In genomic region chr13:102728035-102728434, GRCm38 (mm10) we compare ENCODE assay signal across 26 mouse cellular contexts. TPM values are rescaled to one million over a fixed set of nuclear protein-coding genes. Genes with fewer than 3 reads are reported as not detected.
DNase-seq lines count a peak whose midpoint lies in the region; ATAC-seq and TF ChIP-seq lines count a peak whose summit lies in the region.
"Had no signal": no experiment of that assay in that cellular context is flagged by ENCODE, and none has a peak within 500 bp of the region (broad histone marks: within the 10 kb centered on the region; RNA-seq: fewer than 3 reads in every experiment).

No protein-coding gene starts in this region.

- no peaks in the 10 kb centered on the region for H3K36me3 ChIP-seq in liver, postnatal 0 days (replicated peaks; ENCODE audit: insufficient read depth, low read length)
- no peaks in the 10 kb centered on the region for H3K36me3 ChIP-seq in ES-E14 (ENCODE audit: control insufficient read depth, insufficient read depth, low read length, poor library complexity, severe bottlenecking)
- H3K36me3 ChIP-seq: heart, embryonic 12.5 days; limb, embryonic 15.5 days; midbrain, embryonic 10.5 days had no signal

- H3K27me3 ChIP-seq in liver, postnatal 0 days (ENCODE audit: insufficient read depth, low read length): no peaks in the 10 kb centered on the region
- H3K27me3 ChIP-seq: heart, embryonic 12.5 days; limb, embryonic 15.5 days had no signal

- DNase-seq in liver: peak; percentile 31
- DNase-seq in liver, postnatal 0 days: no peak
- DNase-seq in ES-E14 (ENCODE audit: low read depth, low spot score): no peak
- peak; percentile 40 for DNase-seq in c-Kit-positive CD71-positive TER-119-negative erythroid progenitor cells, embryonic 14.5 days (ENCODE audit: low read depth)
- no peak for DNase-seq in cerebellum, adult 18-20 months
- DNase-seq in layer of hippocampus, postnatal 14 days (ENCODE audit: low spot score in 2 of 2): no peak
- DNase-seq in layer of hippocampus, adult 8-10 months (ENCODE audit: low spot score in 2 of 2): no peak
- DNase-seq: cerebellum, adult 9-11 months; forebrain, postnatal 0 days; gastrocnemius, postnatal 14 days; heart, adult 18-20 months; heart, postnatal 14 days; kidney, adult 9 months; kidney, postnatal 25 days; layer of hippocampus, adult 9-11 months; left cerebral cortex, postnatal 4 days; lung, embryonic 14.5 days; lung, postnatal 4 days had no signal

- no peaks in the 10 kb centered on the region for H3K4me1 ChIP-seq in liver, postnatal 0 days (ENCODE audit: insufficient read depth)
- H3K4me1 ChIP-seq in ES-E14 (ENCODE audit: control insufficient read depth in 2 of 2, insufficient read depth in 2 of 2, low read length in 2 of 2, poor library complexity in 1 of 2): no peaks in the 10 kb centered on the region
- H3K4me1 ChIP-seq: heart, embryonic 12.5 days; limb, embryonic 15.5 days; midbrain, embryonic 10.5 days had no signal

- H3K4me2 ChIP-seq in liver, postnatal 0 days (ENCODE audit: low read depth, low read length): no peak overlapping the region
- H3K4me2 ChIP-seq: heart, embryonic 12.5 days; limb, embryonic 15.5 days; lung, embryonic 14.5 days had no signal

- in situ Hi-C loops in ES-E14 (cut with MboI; ENCODE audit: low sequenced_read_pairs in 2 of 2, unreplicated experiment in 2 of 2): no loop called here

- H3K9me3 ChIP-seq in liver, postnatal 0 days (ENCODE audit: low read length): no peaks in the 10 kb centered on the region
- H3K9me3 ChIP-seq in ES-E14 (ENCODE audit: control insufficient read depth, insufficient read depth, low read depth, low read length): no peaks in the 10 kb centered on the region
- H3K9me3 ChIP-seq: heart, embryonic 12.5 days; limb, embryonic 15.5 days; midbrain, embryonic 10.5 days had no signal

- no peak overlapping the region for H3K4me3 ChIP-seq in liver, postnatal 0 days (ENCODE audit: low read depth, low read length)
- no peak overlapping the region for H3K4me3 ChIP-seq in ES-E14 (ENCODE audit: insufficient read depth in 1 of 2, low read depth in 1 of 2, low read length in 2 of 2, poor library complexity in 1 of 2, severe bottlenecking in 1 of 2)
- H3K4me3 ChIP-seq: heart, embryonic 12.5 days; left cerebral cortex, adult 2 months; limb, embryonic 15.5 days; midbrain, embryonic 10.5 days had no signal

- WGBS in liver, postnatal 0 days (ENCODE audit: insufficient replicate concordance): 61% methylated on average over 3 of the region's 3 CpGs

- TF ChIP-seq CTCF in liver, postnatal 0 days (IDR thresholded peaks at IDR 0.05; ENCODE audit: low read depth): no peak

- no peak overlapping the region for H3K9ac ChIP-seq in liver, postnatal 0 days (replicated peaks)
- H3K9ac ChIP-seq in ES-E14 (ENCODE audit: insufficient read depth, low read depth, low read length, poor library complexity, severe bottlenecking): no peak overlapping the region
- H3K9ac ChIP-seq: forebrain, postnatal 0 days; heart, embryonic 12.5 days; limb, embryonic 15.5 days; lung, embryonic 14.5 days had no signal

- no peak overlapping the region for H3K27ac ChIP-seq in liver, postnatal 0 days (ENCODE audit: low read depth)
- no peak overlapping the region for H3K27ac ChIP-seq in ES-E14 (ENCODE audit: insufficient read depth, low read depth, low read length, poor library complexity, severe bottlenecking)
- H3K27ac ChIP-seq: hindbrain, postnatal 0 days; left cerebral cortex, adult 2 months; limb, embryonic 15.5 days; midbrain, embryonic 10.5 days had no signal

- ATAC-seq in liver, postnatal 0 days: no peak
- peak; percentile 60; the same call in 1 of the 2 replicates for ATAC-seq in megakaryocyte-erythroid progenitor cell, adult 5-6 weeks (replicated peaks; ENCODE audit: low FRiP score, low TSS enrichment, poor library complexity, severe bottlenecking)
- ATAC-seq: forebrain, postnatal 0 days; hindbrain, postnatal 0 days; intestine, embryonic 16.5 days; midbrain, embryonic 16.5 days had no signal

- TF ChIP-seq EP300 in liver, postnatal 0 days (IDR thresholded peaks at IDR 0.05; ENCODE audit: low read depth): no peak

TF ChIP-seq in ES-E14, 5 proteins besides CTCF, POLR2A, EP300 and RAD21:
- TF ChIP-seq CHD2 (IDR thresholded peaks at IDR 0.05; ENCODE audit: low read depth, low read length) (no peak), MAFK (IDR thresholded peaks at IDR 0.05; ENCODE audit: insufficient read depth, low read depth, low read length) (peak; percentile 75)

RNA-seq across cellular contexts. Expression of gene Cd180, which starts 34.7 kb away (rescaled TPM):
- polyA plus RNA-seq in liver, postnatal 0 days (2015; fragmentation: Nextera tagmentation; extraction: Ambion mirVana): 1.1 and 1.6 TPM in 2 replicates
- total RNA-seq in ES-E14 (2012; rRNA removed): 0.13 TPM in 1 of 2 replicates, not detected in the other
- total RNA-seq in megakaryocyte-erythroid progenitor cell, adult 5-6 weeks (2014; fragmentation: Nextera tagmentation): 2.5 and 9.3 TPM in 2 replicates
- 7.0 and 9.9 TPM in 2 replicates for total RNA-seq in megakaryocyte-erythroid progenitor cell, adult 5-6 weeks (2017)
- total RNA-seq in layer of hippocampus, postnatal 14 days (2021): 1 to 10 TPM; 2.9 to 3.7 TPM
- 10 to 100 TPM in 2 of 4 experiments, 1 to 10 TPM in 2; 1.2 to 23.8 (median 10.5) TPM for total RNA-seq in layer of hippocampus, adult 8-10 months (2022)

Comparison
In these comparisons a context has a peak if more than half of its experiments do, and no peak if none do; other contexts are left out.
1. DNase-seq: peak in liver (single experiment) and c-Kit-positive CD71-positive TER-119-negative erythroid progenitor cells, embryonic 14.5 days (single experiment); none in liver, postnatal 0 days (single experiment), ES-E14 (single experiment), cerebellum, adult 18-20 months (0 of 2), layer of hippocampus, postnatal 14 days (0 of 2) and layer of hippocampus, adult 8-10 months (0 of 2).